23 mouse cellular contexts compared by ENCODE assay signal in the genomic region with DNA sequence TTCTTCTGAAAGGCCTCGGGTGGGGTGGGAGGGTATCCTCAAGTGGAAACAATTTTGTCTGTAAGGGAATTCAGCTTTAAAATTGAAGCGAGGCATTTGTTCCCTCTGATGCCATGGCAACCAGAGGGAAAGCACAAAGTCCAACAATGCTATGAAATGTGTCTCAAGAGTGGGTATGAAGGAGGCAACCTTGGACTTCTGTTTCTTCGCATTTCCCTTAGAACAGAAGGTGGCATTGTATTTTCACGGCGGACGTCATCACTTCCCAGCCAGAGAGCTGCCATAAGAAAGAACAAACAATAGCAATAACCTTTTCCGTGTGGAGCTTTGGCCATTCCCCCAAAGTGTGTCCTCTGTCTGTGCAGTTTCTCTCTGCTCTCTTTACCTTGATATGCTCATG. TPM values are rescaled to one million over a fixed set of nuclear protein-coding genes. Genes with fewer than 3 reads are reported as not detected.
"Had no signal": no experiment of that assay in that cellular context is flagged by ENCODE, and none has a peak within 500 bp of the region (broad histone marks: within the 10 kb centered on the region; RNA-seq: fewer than 3 reads in every experiment).

No protein-coding gene starts in this region.

- H3K27me3 ChIP-seq: kidney, embryonic 15.5 days; limb, embryonic 15.5 days; liver, embryonic 12.5 days; lung, embryonic 15.5 days had no signal

- H3K4me3 ChIP-seq: kidney, embryonic 15.5 days; limb, embryonic 15.5 days; liver, embryonic 12.5 days; lung, embryonic 15.5 days had no signal

- H3K9me3 ChIP-seq: kidney, embryonic 15.5 days; limb, embryonic 15.5 days; liver, embryonic 12.5 days; lung, embryonic 15.5 days had no signal

- H3K36me3 ChIP-seq: kidney, embryonic 15.5 days; limb, embryonic 15.5 days; liver, embryonic 12.5 days; lung, embryonic 15.5 days had no signal

- H3K4me1 ChIP-seq: kidney, embryonic 15.5 days; limb, embryonic 15.5 days; liver, embryonic 12.5 days; lung, embryonic 15.5 days had no signal

- ATAC-seq: liver, embryonic 12.5 days; midbrain, embryonic 16.5 days had no signal

- H3K9ac ChIP-seq: kidney, embryonic 15.5 days; limb, embryonic 15.5 days; liver, embryonic 12.5 days; lung, embryonic 15.5 days had no signal

- H3K4me2 ChIP-seq: kidney, embryonic 15.5 days; limb, embryonic 15.5 days; liver, embryonic 12.5 days; lung, embryonic 15.5 days; midbrain, embryonic 11.5 days had no signal

- H3K27ac ChIP-seq: kidney, embryonic 15.5 days; limb, embryonic 15.5 days; liver, embryonic 12.5 days; lung, embryonic 15.5 days had no signal

- DNase-seq: kidney, adult 2 months; kidney, postnatal 14 days; lung, postnatal 4 days; right cerebral cortex, adult 18-20 months; right cerebral cortex, postnatal 25 days; thymus, adult 2 months; thymus, postnatal 25 days had no signal

RNA-seq across cellular contexts. Expression of a gene that starts 53.1 kb away (rescaled TPM):
- total RNA-seq: megakaryocyte, adult 5-6 weeks had no signal

RNA-seq across cellular contexts. Expression of a gene that starts 53.8 kb away (rescaled TPM):
- total RNA-seq: layer of hippocampus, adult 8-10 months; layer of hippocampus, postnatal 25 days; left cerebral cortex, adult 8-10 months; left cerebral cortex, postnatal 25 days; megakaryocyte, adult 5-6 weeks had no signal
- polyA plus RNA-seq: kidney, adult 2 months; kidney, embryonic 15.5 days; large intestine, adult 2 months; limb, embryonic 15.5 days; liver, embryonic 12.5 days; liver, embryonic 16.5 days; lung, embryonic 15.5 days; midbrain, embryonic 11.5 days; midbrain, embryonic 16.5 days; neural tube, embryonic 14.5 days; small intestine, adult 2 months; thymus, adult 2 months; urinary bladder, adult 2 months had no signal
